Mouse (Mus musculus) megakaryocyte, embryonic 14.5 days (primary cell): Measurements from ENCODE around the gene Aif1l.

Experiments
- FLI1 ChIP-seq: IDR thresholded peaks from 2 replicates; pipeline ENCODE4 v1.6.1; 2012; ENCODE audit warnings: low read length, inconsistent platforms, mixed read lengths
- GATA1 ChIP-seq: IDR thresholded peaks from 3 replicates; pipeline ENCODE4 v1.6.1; 2012; ENCODE audit warnings: mixed read lengths, low read length, inconsistent platforms, borderline replicate concordance

GRCm38 (mm10) chr2:31900932-31901331 is 49.0 kb upstream of the Aif1l start:
- TF ChIP-seq GATA1 (no peak), FLI1 (no peak)
